Mouse (Mus musculus) ES-E14 (cell line): Measurements from ENCODE around the gene Arhgap19. TPM values are rescaled to one million over a fixed set of nuclear protein-coding genes. Genes with fewer than 3 reads are reported as not detected.

ENCODE experiments used
- DNase-seq: peaks from one replicate; pipeline ENCODE4 v3.0.0-alpha.2; 2013; ENCODE audit warnings: low read depth, low spot score
- H3K27ac ChIP-seq: 2 replicates; pipeline ENCODE4 v1.5.1; 2012; ENCODE audit warnings: low read depth, mild to moderate bottlenecking, low read length, moderate library complexity, mixed read lengths; ENCODE audit not compliant: poor library complexity, insufficient read depth, severe bottlenecking
- H3K36me3 ChIP-seq: 2 replicates; pipeline ENCODE4 v1.6.1; 2012; ENCODE audit warnings: mild to moderate bottlenecking, low read length, moderate library complexity, mixed read lengths; ENCODE audit not compliant: control insufficient read depth, poor library complexity, insufficient read depth, severe bottlenecking
- H3K4me1 ChIP-seq, 2 experiments: fragments of 150-350 bp in 1 of 2; sonication (generic) in 1 of 2; 2 replicates each; pipeline ENCODE4 v1.6.1; 2012; ENCODE audit warnings: low read length in 2 of 2, mild to moderate bottlenecking in 1 of 2, mixed read lengths in 1 of 2; ENCODE audit not compliant: control insufficient read depth in 2 of 2, insufficient read depth in 2 of 2, poor library complexity in 1 of 2
- H3K4me3 ChIP-seq, 2 experiments: fragments of 150-350 bp in 1 of 2; sonication (generic) in 1 of 2; 2 replicates each; pipeline ENCODE4 v1.5.1; 2012; ENCODE audit warnings: low read length in 2 of 2, low read depth in 1 of 2, mild to moderate bottlenecking in 1 of 2, mixed read lengths in 1 of 2; ENCODE audit not compliant: insufficient read depth in 1 of 2, poor library complexity in 1 of 2, severe bottlenecking in 1 of 2
- H3K9ac ChIP-seq: 2 replicates; pipeline ENCODE4 v1.6.1; 2012; ENCODE audit warnings: low read depth, mild to moderate bottlenecking, low read length, mixed read lengths; ENCODE audit not compliant: poor library complexity, insufficient read depth, severe bottlenecking
- H3K9me3 ChIP-seq: fragments of 150-350 bp; sonication (generic); 2 replicates; pipeline ENCODE4 v1.6.1; 2012; ENCODE audit warnings: low read depth, mild to moderate bottlenecking, low read length; ENCODE audit not compliant: control insufficient read depth, insufficient read depth
- CHD2 ChIP-seq: IDR thresholded peaks from 2 replicates; pipeline ENCODE4 v1.6.1; 2014; ENCODE audit warnings: mild to moderate bottlenecking, low read depth, low read length, inconsistent platforms
- HCFC1 ChIP-seq: IDR thresholded peaks from 2 replicates; pipeline ENCODE4 v1.6.1; 2012; ENCODE audit warnings: low read length, inconsistent platforms, borderline replicate concordance; ENCODE audit not compliant: insufficient read depth
- MAFK ChIP-seq: IDR thresholded peaks from 2 replicates; pipeline ENCODE4 v1.6.1; 2014; ENCODE audit warnings: mild to moderate bottlenecking, low read depth, low read length, inconsistent platforms; ENCODE audit not compliant: insufficient read depth
- ZC3H11A ChIP-seq: IDR thresholded peaks from 2 replicates; pipeline ENCODE4 v1.6.1; 2012; ENCODE audit warnings: low read depth, mild to moderate bottlenecking, inconsistent platforms, low read length, borderline replicate concordance
- ZNF384 ChIP-seq: IDR thresholded peaks from 2 replicates; pipeline ENCODE4 v1.6.1; 2012; ENCODE audit warnings: low read depth, low read length, inconsistent platforms
- in situ Hi-C, 2 experiments: fragments of 600-800 bp; cut with MboI; formaldehyde crosslinking; loops; one replicate each; pipeline ENCODE4 v1.15.1; 2025; ENCODE audit warnings: low sequenced_read_pairs in 2 of 2, inconsistent platforms in 1 of 2; ENCODE audit not compliant: unreplicated experiment in 2 of 2
- total RNA-seq: library from RNA; depleted of rRNA; stranded (reverse); fragments of 300-350 nt; gene quantifications from 2 replicates; pipeline ENCODE4 v1.2.3, GENCODE M21; 2012

The Arhgap19 gene
- total RNA-seq, 1 experiment, result 31.7 TPM

GRCm38 (mm10) chr19:41841105-41841750 lies 39.4 kb upstream of the Arhgap19 start:
- H3K4me3 ChIP-seq, result no peak overlapping the region
- in situ Hi-C loops, result no loop called here
- no peaks in the 10 kb centered on the region for H3K36me3 ChIP-seq
- H3K9ac ChIP-seq, result no peak overlapping the region
- TF ChIP-seq ZNF384, result no peak
- no peak for TF ChIP-seq MAFK
- H3K9me3 ChIP-seq, result no peaks in the 10 kb centered on the region
- no peak for DNase-seq
- no peak overlapping the region for H3K27ac ChIP-seq
- peaks cover 0 to 1% of the 10 kb centered on the region in 2 experiments; a peak in 1 of 4 replicates for H3K4me1 ChIP-seq

GRCm38 (mm10) chr19:41839685-41840084 lies 37.8 kb upstream of the Arhgap19 start:
- no peak for DNase-seq
- H3K27ac ChIP-seq, result no peak overlapping the region
- no peaks in the 10 kb centered on the region for H3K9me3 ChIP-seq
- H3K36me3 ChIP-seq, result no peaks in the 10 kb centered on the region
- TF ChIP-seq MAFK (no peak), ZNF384 (no peak), CHD2 (no peak)
- no peak overlapping the region for H3K9ac ChIP-seq
- no peak overlapping the region for H3K4me3 ChIP-seq
- in situ Hi-C loops, result no loop called here
- peaks cover 0 to 2% of the 10 kb centered on the region in 2 experiments; a peak in 1 of 4 replicates for H3K4me1 ChIP-seq

- Histone ChIP-seq H3K9me3 (no peaks in the 10 kb centered on the region), H3K4me3 (no peak overlapping the region), H3K36me3 (no peaks in the 10 kb centered on the region), H3K9ac (no peak overlapping the region), H3K27ac (no peak overlapping the region), H3K4me1 (peaks cover 0 to 2% of the 10 kb centered on the region in 2 experiments; a peak in 1 of 4 replicates)
- in situ Hi-C loops, result no loop called here
- DNase-seq, result no peak
- no peak for TF ChIP-seq ZNF384
- TF ChIP-seq MAFK, result no peak
- TF ChIP-seq CHD2, result no peak
- no peak for TF ChIP-seq ZC3H11A
- no peak for TF ChIP-seq HCFC1
These were observed 37.0 kb upstream of the Arhgap19 start for GRCm38 (mm10) chr19:41838808-41839207.

GRCm38 (mm10) chr19:41837917-41838261 lies 36.0 kb upstream of the Arhgap19 start:
- Histone ChIP-seq H3K27ac (no peak overlapping the region), H3K36me3 (no peaks in the 10 kb centered on the region), H3K9ac (no peak overlapping the region), H3K4me3 (no peak overlapping the region), H3K9me3 (no peaks in the 10 kb centered on the region), H3K4me1 (peaks cover 0 to 2% of the 10 kb centered on the region in 2 experiments; a peak in 1 of 4 replicates)
- TF ChIP-seq ZC3H11A (no peak), CHD2 (no peak), MAFK (no peak), ZNF384 (no peak), HCFC1 (no peak)
- no peak for DNase-seq
- in situ Hi-C loops, result no loop called here
